Mouse (Mus musculus) MEL (cell line): ENCODE data around the gene Lexm. TPM values are rescaled to one million over a fixed set of nuclear protein-coding genes. Genes with fewer than 3 reads are reported as not detected.

Source experiments
- DNase-seq: peaks from one replicate; pipeline ENCODE4 v3.0.0; 2011; ENCODE audit warnings: low read depth, low spot score
- H3K27ac ChIP-seq: 2 replicates; pipeline ENCODE4 v1.5.1; 2012; ENCODE audit warnings: low read depth, mild to moderate bottlenecking, control low read depth, low read length, moderate library complexity; ENCODE audit not compliant: control insufficient read depth
- H3K27me3 ChIP-seq, 2 experiments: fragments of 150-350 bp in 1 of 2; sonication (generic) in 1 of 2; 2 replicates each; pipeline ENCODE4 v1.6.1; 2012; ENCODE audit warnings: low read length in 2 of 2, mild to moderate bottlenecking in 2 of 2, improper control_type of control experiment in 1 of 2, moderate library complexity in 1 of 2; ENCODE audit not compliant: insufficient read depth in 2 of 2, control insufficient read depth in 1 of 2
- H3K36me3 ChIP-seq, 2 experiments: 2 replicates each; pipeline ENCODE4 v1.6.1; 2012 to 2014; ENCODE audit warnings: low read length in 2 of 2, improper control_type of control experiment in 1 of 2, inconsistent platforms in 1 of 2, mild to moderate bottlenecking in 1 of 2; ENCODE audit not compliant: insufficient read depth in 2 of 2, control insufficient read depth in 1 of 2
- H3K4me1 ChIP-seq, 2 experiments: fragments of 150-350 bp in 1 of 2; sonication (generic) in 1 of 2; 2 replicates each; pipeline ENCODE4 v1.6.1; 2012; ENCODE audit warnings: low read length in 2 of 2, improper control_type of control experiment in 1 of 2, mild to moderate bottlenecking in 1 of 2; ENCODE audit not compliant: insufficient read depth in 2 of 2, control insufficient read depth in 1 of 2
- H3K4me3 ChIP-seq, 2 experiments: fragments of 150-350 bp in 1 of 2; sonication (generic) in 1 of 2; 2 replicates each; pipeline ENCODE4 v1.5.1; 2012; ENCODE audit warnings: low read depth in 2 of 2, low read length in 2 of 2, mild to moderate bottlenecking in 2 of 2, moderate library complexity in 2 of 2, control low read depth in 1 of 2, improper control_type of control experiment in 1 of 2; ENCODE audit not compliant: control insufficient read depth in 1 of 2, insufficient read depth in 1 of 2
- H3K79me2 ChIP-seq: 2 replicates; pipeline ENCODE4 v1.6.1; 2012; ENCODE audit warnings: mild to moderate bottlenecking, low read length, moderate library complexity; ENCODE audit not compliant: control insufficient read depth, poor library complexity, insufficient read depth
- H3K9ac ChIP-seq: 2 replicates; pipeline ENCODE4 v1.6.1; 2012; ENCODE audit warnings: low read depth, mild to moderate bottlenecking, control low read depth, low read length, moderate library complexity; ENCODE audit not compliant: control insufficient read depth, poor library complexity, severe bottlenecking
- H3K9me3 ChIP-seq: fragments of 150-350 bp; sonication (generic); replicated peaks from 2 replicates; pipeline ENCODE4 v1.6.1; 2012; ENCODE audit warnings: mild to moderate bottlenecking, low read length, improper control_type of control experiment, moderate library complexity; ENCODE audit not compliant: insufficient read depth
- BHLHE40 ChIP-seq: IDR thresholded peaks from 2 replicates; pipeline ENCODE4 v1.6.1; 2012; ENCODE audit warnings: low read depth, mild to moderate bottlenecking, inconsistent platforms, low read length, improper control_type of control experiment, borderline replicate concordance
- CTCF ChIP-seq, 3 experiments: IDR thresholded peaks in 2 of 3; conservative IDR thresholded peaks in 1 of 3; 2 replicates each; pipeline ENCODE4 v1.5.1; 2011 to 2012; ENCODE audit warnings: low read length in 3 of 3, low read depth in 2 of 3, mild to moderate bottlenecking in 2 of 3, improper control_type of control experiment in 1 of 3, inconsistent platforms in 1 of 3, mixed read lengths in 1 of 3, moderate library complexity in 1 of 3; ENCODE audit not compliant: control insufficient read depth in 1 of 3, insufficient read depth in 1 of 3, poor library complexity in 1 of 3, severe bottlenecking in 1 of 3
- EP300 ChIP-seq, 2 experiments: IDR thresholded peaks; 2 replicates each; pipeline ENCODE4 v1.6.1; 2011; ENCODE audit warnings: improper control_type of control experiment in 2 of 2, low read length in 2 of 2, low read depth in 1 of 2, mild to moderate bottlenecking in 1 of 2
- MAX ChIP-seq: IDR thresholded peaks from 2 replicates; pipeline ENCODE4 v1.6.1; 2011; ENCODE audit warnings: low read length, improper control_type of control experiment
- MAZ ChIP-seq: IDR thresholded peaks from 2 replicates; pipeline ENCODE4 v1.6.1; 2012; ENCODE audit warnings: low read depth, mild to moderate bottlenecking, inconsistent platforms, low read length, improper control_type of control experiment
- MXI1 ChIP-seq: IDR thresholded peaks from 2 replicates; pipeline ENCODE4 v1.6.1; 2011; ENCODE audit warnings: mild to moderate bottlenecking, low read depth, low read length, improper control_type of control experiment
- POLR2AphosphoS2 ChIP-seq: IDR thresholded peaks from 2 replicates; pipeline ENCODE4 v1.6.1; 2011; ENCODE audit warnings: low read length, improper control_type of control experiment
- RAD21 ChIP-seq: IDR thresholded peaks from 2 replicates; pipeline ENCODE4 v1.6.1; 2011; ENCODE audit warnings: mild to moderate bottlenecking, low read depth, low read length, improper control_type of control experiment
- SMC3 ChIP-seq: IDR thresholded peaks from 2 replicates; pipeline ENCODE4 v1.6.1; 2011; ENCODE audit warnings: low read depth, low read length, improper control_type of control experiment
- TCF12 ChIP-seq: IDR thresholded peaks from 2 replicates; pipeline ENCODE4 v1.6.1; 2014; ENCODE audit warnings: low read depth, mild to moderate bottlenecking, inconsistent platforms, low read length, improper control_type of control experiment, moderate library complexity
- UBTF ChIP-seq: IDR thresholded peaks from 2 replicates; pipeline ENCODE4 v1.6.1; 2012; ENCODE audit warnings: low read depth, mild to moderate bottlenecking, inconsistent platforms, low read length, improper control_type of control experiment, moderate library complexity, borderline replicate concordance; ENCODE audit not compliant: insufficient read depth
- USF1 ChIP-seq: IDR thresholded peaks from 2 replicates; pipeline ENCODE4 v1.6.1; 2014; ENCODE audit warnings: low read depth, mild to moderate bottlenecking, inconsistent platforms, low read length, improper control_type of control experiment, moderate library complexity
- ZC3H11A ChIP-seq: IDR thresholded peaks from 2 replicates; pipeline ENCODE4 v1.6.1; 2012; ENCODE audit warnings: low read depth, mild to moderate bottlenecking, inconsistent platforms, low read length, improper control_type of control experiment
- ZKSCAN1 ChIP-seq: IDR thresholded peaks from 2 replicates; pipeline ENCODE4 v1.6.1; 2012; ENCODE audit warnings: low read depth, mild to moderate bottlenecking, inconsistent platforms, low read length, improper control_type of control experiment, moderate library complexity
- ZNF384 ChIP-seq: IDR thresholded peaks from 2 replicates; pipeline ENCODE4 v1.6.1; 2012; ENCODE audit warnings: low read depth, mild to moderate bottlenecking, inconsistent platforms, low read length, improper control_type of control experiment
- polyA plus RNA-seq, 2 experiments: library from polyadenylated mRNA; stranded (reverse) in 1 of 2; unstranded in 1 of 2; fragments of >175 nt in 1 of 2; fragments of >200 nt in 1 of 2; gene quantifications; 2 replicates each; pipeline versions ENCODE4 v1.2.1 to v1.2.4; 2012; ENCODE audit warnings: low replicate concordance in 2 of 2, low read depth in 1 of 2; ENCODE audit not compliant: insufficient read length in 2 of 2, insufficient read depth in 1 of 2, missing spikeins in 1 of 2
- total RNA-seq: library from RNA; depleted of rRNA; stranded (reverse); fragments of 300-350 nt; gene quantifications from 2 replicates; pipeline ENCODE4 v1.2.3, GENCODE M21; 2012

Lexm gene
- total and polyA plus RNA-seq, 3 experiments: 6.1 to 17.5 TPM; not detected in 1

- Histone ChIP-seq H3K79me2 (no peaks in the 10 kb centered on the region), H3K9me3 (no peaks in the 10 kb centered on the region), H3K4me1 (no peaks in the 10 kb centered on the region), H3K27ac (no peak overlapping the region), H3K4me3 (no peak overlapping the region), H3K27me3 (peaks cover 10 to 16% of the 10 kb centered on the region in 2 experiments), H3K9ac (no peak overlapping the region), H3K36me3 (no peaks in the 10 kb centered on the region)
- DNase-seq: peak; percentile 71
- TF ChIP-seq ZC3H11A: peak; percentile 58
- TF ChIP-seq UBTF: no peak
- TF ChIP-seq BHLHE40: no peak
- peak; percentile 65 for TF ChIP-seq RAD21
- TF ChIP-seq MAZ: no peak
- peak; percentile 82 for TF ChIP-seq SMC3
- no peak for TF ChIP-seq ZKSCAN1
- TF ChIP-seq CTCF (IDR thresholded peaks at IDR 0.05 in 2 of 3, conservative IDR thresholded peaks at IDR 0.05 in 1 of 3; ENCODE audit: control insufficient read depth in 1 of 3, insufficient read depth in 1 of 3, low read depth in 2 of 3, low read length in 3 of 3, poor library complexity in 1 of 3, severe bottlenecking in 1 of 3): peak; percentile 59 to 80 (median 70)
Observed at GRCm38 (mm10) chr4:106630333-106631220, 13.5 kb upstream of the Lexm start.

- no peaks in the 10 kb centered on the region for H3K4me1 ChIP-seq
- no peaks in the 10 kb centered on the region for H3K36me3 ChIP-seq
- H3K9me3 ChIP-seq: no peaks in the 10 kb centered on the region
- no peak for DNase-seq
- H3K9ac ChIP-seq: no peak overlapping the region
- no peak overlapping the region for H3K27ac ChIP-seq
- H3K27me3 ChIP-seq: peaks cover 10 to 13% of the 10 kb centered on the region in 2 experiments
- no peak overlapping the region for H3K4me3 ChIP-seq
- no peaks in the 10 kb centered on the region for H3K79me2 ChIP-seq
- TF ChIP-seq POLR2AphosphoS2: no peak
- TF ChIP-seq ZNF384: no peak
- no peak for TF ChIP-seq TCF12
- no peak for TF ChIP-seq RAD21
- no peak for TF ChIP-seq EP300 (IDR thresholded peaks at IDR 0.05; ENCODE audit: low read depth in 1 of 2, low read length in 2 of 2)
- TF ChIP-seq MXI1: no peak
- TF ChIP-seq MAX: no peak
- TF ChIP-seq USF1: no peak
Observed at GRCm38 (mm10) chr4:106629374-106629773, 12.3 kb upstream of the Lexm start.
